Mouse (Mus musculus) spleen, adult 18-20 months (tissue): ENCODE results near the gene Ghrhr.

ENCODE experiments used
- DNase-seq, 2 experiments: peaks; one replicate each; pipeline ENCODE4 v3.0.0; 2022; ENCODE audit warnings: mixed read lengths in 2 of 2

Gene Ghrhr

DNA sequence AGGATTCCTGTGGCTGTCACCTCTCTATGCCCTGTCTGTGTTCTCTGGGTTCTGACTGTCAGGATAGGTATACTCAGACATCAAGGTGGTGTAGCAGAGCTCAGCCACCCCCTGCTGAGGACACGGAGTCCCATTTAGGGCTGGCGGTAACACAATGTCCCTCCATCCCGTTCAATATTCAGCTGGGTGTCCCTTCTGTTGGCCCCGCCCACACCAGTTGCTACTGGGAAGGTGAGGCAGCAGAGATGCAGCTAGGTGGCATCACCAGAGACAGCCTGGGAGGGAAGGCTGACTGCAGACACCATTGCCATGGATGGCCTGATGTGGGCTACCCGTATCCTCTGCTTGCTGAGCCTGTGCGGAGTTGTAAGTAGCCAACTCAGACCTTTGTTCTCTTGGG is at the start of gene Ghrhr:
TSS of gene Ghrhr (plus strand) at position 220 of the 400 bp plus-strand sequence.
- no peak for DNase-seq

- no peak for DNase-seq
These were observed 49.8 kb upstream of the Ghrhr start for GRCm38 (mm10) chr6:55326299-55326698.

GRCm38 (mm10) chr6:55327326-55327725 is 48.8 kb upstream of the Ghrhr start:
- no peak for DNase-seq

- no peak for DNase-seq
These were observed 47.9 kb upstream of the Ghrhr start for GRCm38 (mm10) chr6:55328179-55328578.

DNA sequence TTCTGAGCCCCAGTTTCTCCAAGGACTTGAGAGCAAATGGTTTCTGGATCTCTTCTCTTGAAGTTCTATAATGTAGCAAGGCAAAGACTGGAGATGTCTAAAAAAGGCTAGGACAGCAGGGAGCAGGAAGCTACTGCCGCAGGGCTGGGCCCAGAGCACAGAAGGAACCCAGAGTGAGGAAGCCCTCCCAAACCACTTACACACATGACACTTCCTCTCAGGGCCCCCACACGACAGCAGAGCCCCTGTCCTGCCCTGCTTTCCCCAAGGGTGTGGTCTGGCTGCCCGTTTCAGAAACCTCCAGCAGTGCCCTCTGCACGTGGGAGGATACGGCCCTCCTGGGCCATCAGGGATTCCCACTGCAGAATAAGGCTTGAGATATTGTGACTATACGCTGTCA is 44.8 kb upstream of the Ghrhr start:
- no peak for DNase-seq

DNA sequence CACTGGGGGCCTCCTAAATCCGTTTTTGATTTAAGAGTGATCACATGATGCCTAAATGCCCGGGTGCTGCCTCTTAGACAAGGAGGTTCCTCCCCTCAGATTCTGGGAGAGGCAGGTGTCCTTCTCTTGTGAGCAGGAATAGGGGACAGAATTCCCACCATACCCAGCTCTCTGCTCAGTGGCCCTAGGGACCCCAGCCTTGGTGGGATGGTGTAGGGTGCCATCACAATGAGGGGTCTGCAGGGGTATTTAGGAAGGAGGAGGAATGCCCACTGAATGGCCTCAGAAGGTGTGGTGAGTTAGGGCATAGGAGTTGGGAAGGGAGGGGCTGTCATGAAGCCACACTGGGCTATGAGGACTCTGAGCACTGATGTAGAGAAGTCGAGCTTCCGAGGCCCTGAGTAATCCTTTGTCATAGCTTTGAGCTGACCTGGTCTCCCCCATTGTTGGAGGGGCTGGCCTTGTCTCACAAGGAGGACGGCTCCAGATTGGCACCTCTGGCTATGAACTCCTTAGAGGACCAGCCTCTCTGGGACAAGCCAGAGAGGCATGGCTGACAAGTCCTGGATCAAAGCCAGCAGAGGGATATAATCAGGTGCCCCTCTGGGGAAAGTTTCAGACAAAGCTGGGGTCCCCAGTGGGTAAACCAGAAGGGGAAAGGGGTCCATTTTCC is 43.9 kb upstream of the Ghrhr start:
- no peak for DNase-seq

- no peak for DNase-seq
These were observed 43.4 kb upstream of the Ghrhr start for GRCm38 (mm10) chr6:55332773-55333109.

DNA sequence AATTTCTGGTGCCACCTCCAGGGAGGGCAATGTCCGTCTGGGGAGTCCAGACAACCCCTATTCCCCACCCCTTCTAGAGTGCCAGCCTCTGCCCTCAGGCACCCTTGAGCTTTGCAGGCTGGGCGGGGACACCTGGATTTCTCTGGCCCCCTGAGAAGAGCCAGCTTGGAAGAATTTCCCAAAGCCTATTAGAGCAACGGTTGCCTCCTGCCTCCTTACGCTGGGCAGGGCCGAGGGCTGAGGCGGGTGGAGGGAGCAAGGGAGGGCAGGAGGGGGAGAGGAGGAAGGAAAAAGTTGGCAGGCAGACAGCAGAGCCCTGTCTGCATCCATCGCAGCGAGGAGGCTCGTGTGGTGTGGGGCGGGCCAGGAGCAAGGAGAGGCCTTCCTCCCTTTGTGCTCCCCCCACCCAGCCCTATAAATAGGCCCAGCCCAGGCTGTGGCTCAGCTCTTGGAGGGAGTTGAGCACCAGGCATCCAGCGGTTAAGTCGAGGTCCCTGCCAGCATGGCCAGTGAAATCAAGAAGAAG is 40.0 kb upstream of the Ghrhr start, which contains the start of gene Aqp1:
TSS of gene Aqp1 (plus strand) at position 444 of the 526 bp plus-strand sequence.
- DNase-seq: no peak

GRCm38 (mm10) chr6:55337242-55337641 is 38.9 kb upstream of the Ghrhr start:
- DNase-seq: no peak

DNA sequence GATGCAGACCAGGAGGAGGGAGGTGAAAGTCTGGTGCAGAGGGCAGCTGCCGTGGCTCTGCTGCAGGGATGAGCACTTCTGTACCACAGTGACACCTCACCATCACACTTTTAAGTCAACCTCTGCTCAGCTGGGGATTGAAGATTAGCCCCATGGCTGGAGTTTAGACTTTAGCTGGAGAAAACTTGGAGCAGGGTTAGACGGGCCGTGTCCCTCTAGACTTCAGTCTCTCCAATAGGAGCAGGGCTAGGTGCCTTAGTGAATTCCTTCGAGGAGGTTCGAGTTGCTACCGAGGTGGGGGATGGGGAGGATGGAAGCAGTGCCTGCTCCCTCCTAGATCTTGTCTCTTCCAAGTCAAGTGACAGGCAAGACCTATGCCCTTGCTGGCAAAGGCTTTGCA is 38.0 kb upstream of the Ghrhr start:
- DNase-seq: no peak

DNA sequence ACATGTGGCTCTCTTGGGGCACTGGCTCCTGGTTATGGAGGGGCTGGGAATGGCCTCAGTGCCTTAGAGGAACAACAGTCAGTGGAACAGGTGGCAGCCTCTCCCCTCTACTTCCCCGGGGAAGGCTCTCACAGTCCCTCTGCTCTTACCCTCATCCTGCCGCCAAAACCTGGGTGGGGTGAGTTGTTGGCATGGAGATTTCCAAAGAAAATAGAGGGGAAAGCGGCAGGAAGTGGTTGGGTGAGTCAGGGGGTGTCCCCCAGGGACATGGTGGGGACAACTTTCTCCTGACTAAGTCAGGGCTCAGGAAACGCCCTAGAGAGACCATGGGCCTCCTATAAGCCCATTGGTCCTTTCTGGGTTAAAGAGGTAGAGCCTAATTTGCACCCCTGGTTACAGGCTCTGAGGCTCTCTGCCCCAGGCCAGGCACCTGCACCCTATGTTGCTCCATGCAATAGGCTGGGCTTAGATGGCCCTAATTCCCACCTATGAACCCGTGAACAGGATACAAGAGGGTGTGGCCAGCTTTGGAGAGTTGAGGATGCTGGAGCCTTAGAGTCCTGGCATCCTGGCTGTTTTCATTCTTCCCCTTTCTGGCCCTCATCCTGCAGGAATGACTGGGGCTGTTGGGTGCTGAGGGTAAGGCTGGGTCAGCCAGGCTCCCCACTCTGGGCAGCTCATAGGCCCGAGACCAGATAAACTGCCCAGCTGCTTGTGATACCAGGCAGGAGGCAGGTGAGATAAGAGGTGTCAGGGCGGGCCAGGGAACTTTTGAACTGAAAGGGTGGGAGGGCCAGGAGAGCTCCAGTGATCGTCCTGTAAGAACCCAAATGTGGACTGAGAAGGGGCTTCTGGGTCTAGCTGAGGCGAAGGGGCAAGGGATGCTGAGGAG is 36.9 kb upstream of the Ghrhr start:
- DNase-seq: no peak

DNA sequence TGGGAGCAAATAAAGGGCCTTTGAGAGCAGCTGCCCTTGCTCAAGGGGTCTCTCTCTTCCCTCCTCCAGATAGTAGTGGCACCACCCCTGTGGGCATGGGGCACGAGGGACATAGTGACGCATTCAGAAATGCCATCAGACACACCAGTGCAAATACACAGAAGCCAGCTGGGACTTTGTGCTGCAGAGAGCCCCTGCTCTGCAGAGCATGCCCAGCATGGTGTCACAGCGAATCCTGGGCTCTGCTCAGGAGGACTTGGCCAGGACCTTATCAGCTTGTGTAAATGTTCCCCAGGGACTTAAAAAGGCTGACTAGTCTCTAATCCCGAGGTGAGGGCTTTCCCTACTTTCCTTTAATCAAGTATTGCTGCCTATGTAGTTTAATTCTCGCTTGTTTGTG is 34.4 kb upstream of the Ghrhr start:
- no peak for DNase-seq

GRCm38 (mm10) chr6:55342328-55342727 is 33.8 kb upstream of the Ghrhr start:
- DNase-seq: no peak

GRCm38 (mm10) chr6:55343446-55343845 is 32.6 kb upstream of the Ghrhr start:
- DNase-seq: peak in 1 of 2 experiments; percentile 1

DNA sequence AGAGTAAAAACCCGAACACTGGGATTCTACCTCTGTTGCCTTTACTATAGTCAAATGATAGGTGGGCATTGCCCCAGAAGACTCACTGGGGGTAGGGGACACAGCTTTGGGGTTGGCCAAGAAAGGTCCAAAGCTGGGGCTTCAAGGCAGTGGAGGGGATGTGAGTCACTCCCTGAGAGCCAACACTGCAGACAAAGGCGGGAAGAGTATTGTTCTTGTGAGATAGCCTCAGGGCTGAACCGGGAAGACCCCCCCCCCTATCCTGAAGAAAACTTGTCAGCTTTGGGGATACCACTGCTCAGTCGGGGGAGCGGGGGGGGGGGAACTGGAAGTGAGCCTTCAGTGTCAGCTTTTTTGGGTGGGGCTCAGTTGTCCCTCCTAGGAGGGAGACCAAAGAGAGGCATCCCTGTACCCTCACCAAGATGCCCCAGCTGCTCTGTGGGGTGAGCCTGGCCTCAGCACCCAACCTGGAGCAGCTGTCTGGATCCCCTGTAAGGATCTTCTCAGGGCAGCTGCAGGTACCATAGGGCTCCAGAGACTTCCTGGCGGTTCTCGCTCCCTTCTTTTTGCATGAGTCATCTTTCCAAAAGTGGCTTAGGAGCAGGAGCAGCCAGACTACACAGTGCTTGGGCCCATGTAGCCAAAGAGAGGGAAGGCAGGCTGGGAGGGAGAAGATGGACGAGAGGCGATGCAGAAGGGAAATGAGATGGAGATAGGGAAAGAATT is 31.6 kb upstream of the Ghrhr start:
- no peak for DNase-seq

GRCm38 (mm10) chr6:55345264-55345663 is 30.8 kb upstream of the Ghrhr start:
- DNase-seq: peak in 1 of 2 experiments; percentile 3

GRCm38 (mm10) chr6:55346491-55346890 is 29.6 kb upstream of the Ghrhr start:
- DNase-seq: peak in 1 of 2 experiments; percentile 1

- DNase-seq: no peak
These were observed 28.2 kb upstream of the Ghrhr start for GRCm38 (mm10) chr6:55347711-55348571.

DNA sequence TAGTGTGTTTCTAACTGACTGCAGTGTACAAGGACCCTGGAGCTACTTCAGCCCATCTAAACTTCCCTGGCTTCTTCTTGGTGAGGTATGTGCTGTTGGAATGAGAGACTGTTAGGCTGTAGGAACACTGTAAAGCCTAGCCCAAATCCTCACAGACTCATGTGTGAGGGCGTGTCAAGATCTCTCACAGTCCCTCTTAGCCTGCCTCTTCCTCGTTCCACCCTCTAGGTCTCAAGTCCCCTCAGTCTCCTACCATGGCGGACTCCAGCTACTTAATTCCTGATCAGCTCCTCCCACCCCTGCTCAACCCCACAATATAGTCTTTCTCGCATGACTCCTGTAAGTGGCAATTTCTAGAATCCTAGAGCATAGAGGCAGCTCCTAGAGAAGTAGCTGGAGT is 26.9 kb upstream of the Ghrhr start:
- DNase-seq: no peak

DNA sequence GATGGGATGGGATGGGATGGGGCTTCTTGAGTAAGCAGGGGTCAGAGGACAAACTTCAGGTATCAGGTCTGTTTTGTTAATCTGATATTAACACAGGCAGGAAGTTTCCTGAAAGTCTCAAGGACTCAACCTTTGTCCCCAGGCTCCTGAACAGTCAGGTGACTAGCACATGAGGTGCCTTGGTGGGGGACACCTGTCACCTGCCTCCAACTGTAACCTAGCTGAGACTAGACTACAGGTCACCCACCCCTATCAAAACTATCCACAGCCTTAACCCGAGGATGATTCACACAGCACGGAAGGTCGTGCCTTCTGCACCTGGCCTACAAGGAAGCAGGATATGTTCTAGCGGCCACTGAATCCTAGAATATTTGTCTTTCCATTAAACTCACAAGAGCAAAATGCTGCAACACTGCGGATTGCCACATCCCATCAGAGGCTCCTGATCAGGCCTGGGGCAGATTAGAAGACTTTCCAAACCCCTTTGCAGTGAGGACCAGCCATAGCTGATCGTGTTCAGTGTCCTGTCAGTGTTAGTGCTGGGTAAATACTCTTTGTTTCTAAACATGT is 25.6 kb upstream of the Ghrhr start:
- DNase-seq: no peak

DNA sequence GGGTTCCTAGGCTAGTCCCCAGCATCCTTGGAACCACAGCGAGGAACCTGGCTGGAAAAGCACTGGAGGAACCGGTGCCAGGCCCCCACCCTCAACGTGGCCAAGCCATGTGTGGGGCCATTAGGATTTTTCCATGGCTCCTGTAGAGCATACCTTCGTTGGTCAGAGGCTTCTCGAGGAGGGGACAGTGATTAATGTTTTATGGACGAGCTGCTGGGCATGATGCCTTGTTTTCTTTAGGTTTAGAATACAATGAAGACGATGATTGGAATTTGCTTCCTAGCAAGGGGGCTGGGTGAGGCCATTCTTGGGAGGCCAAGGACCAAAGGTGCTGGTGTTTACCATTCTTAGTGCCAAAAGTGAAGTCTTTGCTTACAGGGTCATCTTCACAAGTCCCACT is 24.4 kb upstream of the Ghrhr start:
- no peak for DNase-seq
